Mouse (Mus musculus) megakaryocyte progenitor cell, adult 5-6 weeks (primary cell): ENCODE data around the gene Rplp0. TPM values are rescaled to one million over a fixed set of nuclear protein-coding genes. Genes with fewer than 3 reads are reported as not detected.
"Not testable (repeated sequence)": the region's sequence is repeated elsewhere in the genome, so short reads cannot be mapped to it uniquely, and the experiment has no call there.

Source experiments
- ATAC-seq: replicated peaks from 2 replicates; pipeline ENCODE4 v1.8.0; 2016; ENCODE audit warnings: mild to moderate bottlenecking, moderate TSS enrichment, inconsistent platforms; ENCODE audit not compliant: poor library complexity
- total RNA-seq, 2 experiments: library from RNA; stranded (forward) in 1 of 2; stranded (reverse) in 1 of 2; fragments of 157-497, 149-512 nt in 1 of 2; fragments of 200-1000 nt in 1 of 2; gene quantifications; 2 replicates each; pipeline versions ENCODE4 v1.2.3 to v1.2.4; 2015 to 2017

Rplp0 gene
- total RNA-seq, 2 experiments from 2014 or later: 2,013 to 3,223 TPM

- no peak for ATAC-seq
Observed at GRCm38 (mm10) chr5:115550482-115551005, 8.7 kb upstream of the Rplp0 start.

- ATAC-seq: no peak
Observed at GRCm38 (mm10) chr5:115551386-115551785, 7.9 kb upstream of the Rplp0 start.

GRCm38 (mm10) chr5:115551799-115552198, 7.5 kb upstream of the Rplp0 start:
- ATAC-seq: no peak

DNA sequence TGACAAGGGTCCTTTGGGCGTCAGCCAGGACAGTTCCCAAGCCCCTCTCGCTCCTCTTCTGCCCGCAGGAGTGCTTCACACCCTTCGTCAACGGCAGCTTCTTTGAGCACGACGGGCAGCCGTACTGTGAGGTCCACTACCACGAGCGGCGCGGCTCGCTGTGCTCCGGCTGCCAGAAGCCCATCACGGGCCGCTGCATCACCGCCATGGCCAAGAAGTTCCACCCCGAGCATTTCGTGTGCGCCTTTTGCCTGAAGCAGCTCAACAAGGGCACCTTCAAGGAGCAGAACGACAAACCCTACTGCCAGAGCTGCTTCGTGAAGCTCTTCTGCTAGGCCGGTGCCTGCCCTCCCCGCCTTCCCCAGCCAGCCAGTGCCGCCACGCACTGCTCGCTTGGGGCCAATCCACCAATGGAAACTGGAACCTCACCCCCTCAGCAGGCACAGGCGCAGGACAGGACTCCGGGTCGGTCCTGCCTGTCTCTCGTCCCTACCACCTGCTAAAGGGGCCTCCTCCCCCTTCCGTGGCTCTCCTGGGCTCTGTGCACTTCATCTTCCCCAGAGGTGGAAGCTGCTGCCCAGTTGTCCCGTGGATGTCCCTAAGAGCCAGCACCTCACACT, 5.4 kb upstream of the Rplp0 start:
- no peak for ATAC-seq

DNA sequence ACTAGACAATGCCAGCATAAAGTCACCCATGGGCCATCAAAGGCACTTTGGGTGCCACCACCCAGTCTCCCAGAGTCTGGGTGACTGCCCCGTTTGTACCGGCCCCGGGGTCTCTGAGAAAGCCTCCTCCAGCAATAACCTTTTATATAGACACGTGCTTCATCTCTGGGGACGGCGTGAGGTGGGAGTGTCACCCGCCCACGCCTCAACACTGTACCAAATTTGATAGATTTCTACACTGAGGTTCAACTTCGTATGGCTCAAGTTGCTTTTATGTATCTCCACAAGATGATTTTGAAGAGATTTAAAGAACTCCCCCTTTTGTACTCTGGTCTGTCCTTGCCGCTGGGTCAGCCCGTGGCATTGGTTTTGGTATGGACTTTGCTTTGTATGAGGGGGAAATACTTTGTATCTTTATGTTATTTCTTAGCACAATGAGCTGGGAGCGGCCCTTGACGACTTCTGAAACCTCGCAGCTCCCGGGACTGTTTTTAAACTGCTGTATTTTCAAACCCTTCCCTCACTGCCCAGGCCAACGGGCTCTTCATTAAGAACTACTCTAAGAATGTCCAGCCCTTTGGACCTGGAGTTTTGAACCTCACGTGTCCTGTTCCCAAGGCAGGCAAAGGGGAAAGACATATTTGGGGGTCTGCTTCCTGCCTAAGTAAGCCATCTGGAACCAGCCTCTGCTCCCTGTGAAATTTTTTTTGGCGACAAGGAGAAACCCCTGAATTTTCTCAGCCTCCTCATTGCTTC, 4.6 kb upstream of the Rplp0 start:
- no peak for ATAC-seq

DNA sequence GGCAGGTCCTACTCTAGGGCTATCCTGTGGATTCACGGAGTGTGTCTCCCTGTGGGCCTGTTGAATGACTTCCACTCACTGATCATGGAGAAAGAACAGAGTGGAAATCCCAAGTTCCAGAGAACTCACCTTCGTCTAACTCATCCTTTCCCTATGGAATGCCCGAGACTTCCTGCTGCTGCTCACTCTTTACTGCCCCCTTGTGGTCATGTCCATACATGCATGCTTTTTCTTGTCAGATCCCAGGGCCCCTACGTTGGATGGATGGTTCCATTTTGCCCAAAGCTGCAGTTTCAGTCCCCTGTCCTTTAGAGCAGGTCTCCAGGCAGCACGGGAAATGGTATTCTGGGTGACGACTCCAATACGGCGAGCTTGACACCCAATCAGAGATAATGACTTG, 3.0 kb upstream of the Rplp0 start:
- ATAC-seq: peak; percentile 48

- ATAC-seq: no peak
Observed at GRCm38 (mm10) chr5:115558182-115558794, 979 bp upstream of the Rplp0 start.

DNA sequence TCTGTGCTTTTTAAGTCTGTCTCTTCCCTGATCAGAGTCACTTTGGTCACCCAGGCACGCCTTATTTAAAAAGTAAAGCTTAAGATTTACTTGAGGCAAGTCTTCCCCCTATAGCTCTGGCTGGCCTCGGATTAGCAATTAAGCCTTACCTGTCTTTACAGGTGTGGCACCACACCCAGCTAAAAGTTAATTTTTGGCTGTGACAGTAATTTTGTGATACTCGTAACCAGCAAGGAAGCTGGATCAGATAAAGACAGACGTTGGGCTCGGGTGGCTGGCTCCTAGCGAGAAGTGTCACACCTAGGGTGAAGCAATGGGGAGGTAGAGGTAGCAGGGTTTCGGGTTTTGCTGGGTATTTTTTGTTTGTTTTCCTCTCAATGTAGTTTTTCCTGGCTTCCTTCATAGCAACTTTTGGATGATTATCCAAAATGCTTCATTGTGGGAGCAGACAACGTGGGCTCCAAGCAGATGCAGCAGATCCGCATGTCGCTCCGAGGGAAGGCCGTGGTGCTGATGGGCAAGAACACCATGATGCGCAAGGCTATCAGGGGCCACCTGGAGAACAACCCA, 1.2 kb downstream of the Rplp0 start:
- ATAC-seq: no peak

DNA sequence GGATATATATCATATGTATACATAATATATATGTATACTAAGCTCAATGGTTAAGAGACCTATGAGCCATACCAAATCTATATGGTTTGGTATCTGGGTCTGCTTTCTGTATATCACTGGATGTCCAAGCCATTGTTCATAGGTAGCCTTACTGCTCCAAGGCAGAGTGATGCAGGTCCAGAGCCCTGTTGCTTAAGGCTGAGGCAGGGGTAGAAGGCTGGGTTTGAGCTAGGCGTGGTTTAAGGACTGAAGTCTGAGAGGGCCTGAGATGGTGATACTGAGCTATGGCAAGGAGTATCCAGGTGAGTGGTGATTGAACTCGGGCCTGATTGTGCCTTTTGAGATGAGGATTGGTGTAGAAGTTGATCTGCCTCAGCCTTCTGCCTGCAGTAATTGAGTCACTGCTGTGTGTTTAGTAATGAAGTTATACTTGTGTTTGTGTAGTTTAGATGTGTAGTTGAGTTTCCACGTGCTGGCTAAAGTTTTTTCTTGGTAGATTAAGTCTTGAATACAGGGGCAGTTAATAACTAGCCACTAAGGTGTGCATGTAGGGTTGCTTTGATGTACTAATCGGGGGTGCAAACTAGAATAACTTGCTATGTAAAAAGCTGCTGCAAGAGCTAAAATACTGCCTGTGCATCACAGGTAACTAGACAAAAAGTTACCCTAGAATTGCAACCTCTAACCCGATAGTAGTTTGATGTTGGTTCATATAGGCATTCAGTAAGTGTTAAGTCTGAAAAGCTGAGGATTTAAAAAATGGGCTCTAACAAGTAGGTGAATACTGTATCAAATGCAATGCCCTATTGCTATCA, 4.7 kb downstream of the Rplp0 start:
- ATAC-seq: no peak

GRCm38 (mm10) chr5:115564737-115565393, 5.6 kb downstream of the Rplp0 start, which contains the start of gene Gcn1l1:
Gene Gcn1l1, plus strand, starts transcription at chr5:115565254.
- ATAC-seq: peak; percentile 70

- ATAC-seq: no peak; the same call in 1 of the 2 replicates
Observed at GRCm38 (mm10) chr5:115565403-115565802, 6.1 kb downstream of the Rplp0 start.

GRCm38 (mm10) chr5:115568681-115569080, 9.4 kb downstream of the Rplp0 start:
- no peak for ATAC-seq

DNA sequence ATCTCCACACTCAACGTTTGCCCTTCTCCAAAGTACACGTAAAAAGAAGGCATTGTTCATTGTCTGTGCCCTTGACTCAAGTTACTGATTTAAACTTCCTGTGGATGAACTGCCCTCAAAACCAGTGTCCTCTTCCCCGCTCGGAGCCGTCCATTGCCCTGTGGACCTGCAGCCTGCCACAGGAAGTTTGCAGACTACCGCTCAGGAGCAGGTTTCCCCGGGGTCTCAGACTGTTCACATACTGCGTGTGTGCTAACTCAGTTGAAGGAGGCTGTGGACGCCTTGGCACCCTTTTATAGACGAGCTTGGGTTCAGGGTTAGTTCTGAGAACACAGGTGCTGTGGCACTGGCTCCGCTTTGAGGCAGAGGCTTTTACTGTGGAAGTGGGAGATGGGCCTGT, 10.0 kb downstream of the Rplp0 start:
- no peak for ATAC-seq

GRCm38 (mm10) chr5:115569721-115570120, 10.5 kb downstream of the Rplp0 start:
- ATAC-seq: no peak

DNA sequence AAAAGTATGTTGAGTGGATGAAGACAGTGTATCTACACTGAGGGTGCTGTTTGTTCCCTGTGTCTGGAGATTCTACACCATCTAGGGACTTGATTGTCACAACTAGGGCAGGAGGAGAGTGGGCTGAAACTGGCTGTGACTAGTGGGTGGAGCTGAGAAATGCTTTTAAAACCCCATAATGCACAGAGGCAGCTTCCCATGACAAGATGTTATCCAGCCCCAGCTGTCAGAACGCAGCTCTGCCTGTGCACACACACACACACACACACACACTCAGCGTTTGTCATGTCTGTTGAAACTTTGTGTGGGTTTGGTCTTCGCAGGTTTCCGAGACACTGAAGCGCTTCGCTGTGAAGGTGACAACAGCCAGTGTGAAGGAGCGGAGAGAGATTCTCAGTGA, 11.8 kb downstream of the Rplp0 start:
- ATAC-seq: no peak

DNA sequence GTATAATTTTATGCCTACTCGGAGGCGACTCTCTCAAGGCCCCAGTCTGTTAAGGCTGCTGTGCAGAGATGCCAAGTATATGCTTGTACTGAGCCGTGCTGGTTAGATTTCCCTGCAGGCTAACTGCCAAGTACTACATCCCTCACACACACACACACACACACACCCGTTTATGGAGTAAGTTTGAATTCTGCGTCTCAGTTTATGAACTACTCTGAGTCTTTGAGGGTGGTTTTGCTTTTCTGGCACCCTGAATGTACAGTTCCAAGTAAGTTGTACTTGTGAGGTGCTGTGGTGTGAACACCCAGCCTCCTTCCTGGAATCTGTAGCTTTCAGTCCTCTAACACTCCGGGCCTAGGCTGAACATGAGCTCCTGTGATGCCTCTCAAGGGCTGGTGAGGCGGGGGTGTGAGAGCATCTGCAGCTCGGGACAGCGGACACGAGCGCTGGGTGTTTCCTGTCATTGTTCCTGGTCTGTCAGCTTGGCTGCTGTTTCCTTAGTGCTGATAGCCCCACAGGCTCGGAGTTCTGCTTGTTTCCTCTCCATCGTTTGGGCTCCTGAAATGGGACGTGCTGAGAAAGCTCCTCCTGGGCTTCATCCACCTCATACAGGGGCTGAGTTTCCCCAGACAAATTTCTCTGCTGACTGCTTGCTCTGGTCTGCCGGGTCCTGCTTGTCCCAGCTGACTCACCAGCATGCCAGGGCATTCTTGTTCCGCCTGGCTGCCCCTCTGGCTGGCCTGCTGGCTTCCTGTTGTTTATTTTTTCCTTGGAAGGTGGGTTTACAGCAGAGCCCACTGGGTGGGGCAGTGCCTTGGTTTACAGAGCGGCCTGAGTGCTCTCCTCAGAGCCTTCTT, 13.6 kb downstream of the Rplp0 start:
- no peak for ATAC-seq

- ATAC-seq: peak; percentile 38; the same call in 1 of the 2 replicates
Observed at GRCm38 (mm10) chr5:115574992-115575391, 15.7 kb downstream of the Rplp0 start.

GRCm38 (mm10) chr5:115577686-115578085, 18.4 kb downstream of the Rplp0 start:
- ATAC-seq: not testable (repeated sequence)

DNA sequence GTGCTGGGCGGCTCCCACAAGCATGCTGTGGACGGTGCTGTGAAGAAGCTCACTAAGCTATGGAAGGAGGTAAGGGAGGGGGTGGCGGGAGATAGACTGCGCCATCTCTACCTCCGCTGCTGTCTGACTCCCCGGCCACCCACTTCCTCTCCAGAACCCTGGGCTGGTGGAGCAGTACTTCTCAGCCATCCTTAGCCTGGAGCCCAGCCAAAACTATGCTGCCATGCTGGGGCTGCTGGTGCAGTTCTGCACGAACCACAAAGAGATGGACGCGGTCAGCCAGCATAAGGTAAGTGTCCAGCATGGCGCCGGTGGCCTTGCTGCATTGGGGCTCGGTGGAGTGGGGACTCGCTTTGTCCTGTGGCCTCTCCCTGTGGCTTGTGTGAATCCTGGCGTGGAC, 19.7 kb downstream of the Rplp0 start:
- no peak for ATAC-seq
